Mouse (Mus musculus) E14TG2a.4 (cell line): ENCODE results near the gene Gm9817.
"Not testable (repeated sequence)": the region's sequence is repeated elsewhere in the genome, so short reads cannot be mapped to it uniquely, and the experiment has no call there.

ENCODE experiments used
- CTCF ChIP-seq: conservative IDR thresholded peaks from 2 replicates; pipeline ENCODE4 v1.5.1; 2014; ENCODE audit warnings: low read length
- NANOG ChIP-seq: IDR thresholded peaks from 2 replicates; pipeline ENCODE4 v1.6.1; 2014; ENCODE audit warnings: borderline replicate concordance, low read length, mixed read lengths
- POU5F1 ChIP-seq: IDR thresholded peaks from 2 replicates; pipeline ENCODE4 v1.6.1; 2014; ENCODE audit warnings: low read length, borderline replicate concordance

DNA sequence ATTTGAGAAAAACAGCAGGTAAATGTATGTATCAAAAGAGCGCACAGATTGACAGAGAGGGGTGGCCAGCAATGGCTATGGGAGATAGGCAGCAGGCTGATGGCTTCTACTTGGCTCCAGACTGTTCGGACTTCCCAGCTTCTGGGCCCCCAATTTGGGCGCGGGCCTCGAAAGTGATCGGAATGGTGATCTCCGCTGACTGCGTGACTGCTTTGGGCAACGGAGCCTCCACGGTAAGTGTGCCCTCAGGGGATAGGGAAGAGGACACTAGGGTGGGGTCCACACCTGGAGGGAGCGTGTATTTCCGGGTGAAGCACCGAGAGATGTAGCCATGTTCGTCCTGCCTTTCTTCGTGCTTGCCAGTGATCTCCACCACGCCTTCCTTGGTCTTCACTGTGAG is at the start of gene Gm9817:
- TF ChIP-seq CTCF, POU5F1, NANOG: not testable (repeated sequence)
